Mouse (Mus musculus) spleen, adult 2 months (tissue): ENCODE results near the gene Krt4.

Source experiments
- CTCF ChIP-seq: fragments of 200-500 bp; IDR thresholded peaks from 2 replicates; pipeline ENCODE4 v1.5.1; 2011; ENCODE audit warnings: mild to moderate bottlenecking, inconsistent platforms; ENCODE audit not compliant: insufficient read depth, insufficient read length, insufficient replicate concordance; ENCODE audit errors: extremely low read depth
- POLR2A ChIP-seq: fragments of 200-500 bp; IDR thresholded peaks from 2 replicates; pipeline ENCODE4 v1.6.1; 2011; ENCODE audit warnings: low read depth, low read length, inconsistent platforms

DNA sequence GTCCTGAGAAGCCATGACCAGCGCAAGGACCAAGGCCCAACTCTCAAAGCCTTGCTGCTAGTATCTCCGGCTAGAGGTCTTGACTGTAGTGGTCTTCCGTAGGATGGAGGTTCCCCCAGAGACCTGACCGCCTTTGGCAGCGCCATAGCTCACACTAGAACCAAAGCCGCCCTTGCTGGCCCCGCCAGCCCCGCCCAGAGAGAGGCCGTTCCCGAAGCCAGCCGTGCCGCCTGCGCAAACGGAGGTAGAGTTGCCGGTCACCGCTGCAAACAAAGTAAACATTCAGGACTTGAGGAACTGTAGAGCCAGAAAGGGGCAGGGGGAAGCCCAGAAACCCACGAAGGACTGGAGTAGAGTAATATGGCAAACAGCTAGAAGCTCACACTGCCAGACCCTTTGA is 5.1 kb upstream of the Krt4 start:
- TF ChIP-seq POLR2A (no peak), CTCF (no peak)
